Mouse (Mus musculus): ENCODE measurements around the gene Ccnd2. TPM values are rescaled to one million over a fixed set of nuclear protein-coding genes. Genes with fewer than 3 reads are reported as not detected.

Ccnd2 gene
- total RNA-seq, 2 experiments from 2014 or later, result 118 to 128 TPM

DNA sequence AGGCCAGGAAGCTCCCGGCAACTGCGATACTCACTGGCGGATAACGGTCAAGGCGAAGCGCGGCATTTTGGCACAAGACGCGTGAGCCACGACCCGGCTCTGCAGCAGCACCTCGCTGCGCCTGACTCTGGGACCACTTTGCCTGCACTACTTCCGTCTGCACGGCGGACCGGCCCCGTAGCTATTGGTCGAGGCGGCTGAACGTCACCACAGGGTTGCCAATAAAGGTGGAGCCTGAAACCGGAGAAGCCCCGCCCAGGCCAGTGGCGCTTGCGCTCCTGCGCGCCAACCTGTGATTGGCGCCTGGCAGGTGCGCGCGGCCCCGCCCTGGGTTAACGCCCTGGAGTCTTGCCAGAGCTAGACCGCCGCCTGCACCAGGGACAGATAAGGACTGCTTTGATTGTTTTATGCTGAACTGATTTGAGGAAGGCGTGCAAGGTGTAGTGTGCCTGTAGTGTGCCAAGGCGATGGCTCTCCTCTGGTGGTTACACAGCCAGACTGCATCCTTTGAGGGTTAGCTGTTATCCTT is 42.5 kb downstream of the Ccnd2 start, which contains the start of gene Tigar:
TSS of gene Tigar (minus strand) at position 156 of the 529 bp plus-strand sequence.
- DNase-seq (ENCODE audit: low spot score in 2 of 2), result peak; percentile 92 to 96

DNA sequence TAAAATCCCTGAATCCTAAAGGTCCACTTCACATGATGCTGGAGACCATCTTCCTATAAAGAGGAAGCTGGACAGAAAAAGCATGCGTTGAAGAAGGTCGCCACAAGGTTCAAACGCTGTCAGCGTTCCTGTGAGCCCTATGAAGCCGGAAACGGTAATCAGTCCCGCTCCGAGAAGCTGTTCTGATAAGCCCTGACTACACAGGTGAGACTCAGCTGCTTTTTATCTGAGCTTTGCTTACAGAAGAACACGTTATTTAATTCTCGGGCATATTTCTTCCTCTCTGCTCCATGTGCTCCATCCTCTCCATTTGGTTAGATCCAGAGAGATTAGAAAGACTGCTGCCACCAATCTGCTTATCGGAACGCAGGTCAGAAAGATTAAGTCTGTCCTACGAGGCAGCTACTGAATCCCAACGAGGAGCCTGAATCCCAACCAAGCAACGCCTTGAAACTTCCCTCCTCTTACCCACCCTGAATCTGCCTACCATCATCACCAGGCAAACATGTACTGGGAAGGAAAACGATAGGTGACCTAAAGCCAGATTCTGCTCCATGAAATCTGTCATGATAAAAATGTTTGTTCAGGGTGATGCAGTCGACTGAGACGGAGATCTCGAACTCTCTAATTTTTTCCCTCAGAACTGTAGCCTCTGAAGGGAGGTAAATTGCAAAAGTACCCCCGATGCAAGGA is 43.5 kb downstream of the Ccnd2 start:
- DNase-seq (ENCODE audit: low spot score in 2 of 2), result no peak

DNA sequence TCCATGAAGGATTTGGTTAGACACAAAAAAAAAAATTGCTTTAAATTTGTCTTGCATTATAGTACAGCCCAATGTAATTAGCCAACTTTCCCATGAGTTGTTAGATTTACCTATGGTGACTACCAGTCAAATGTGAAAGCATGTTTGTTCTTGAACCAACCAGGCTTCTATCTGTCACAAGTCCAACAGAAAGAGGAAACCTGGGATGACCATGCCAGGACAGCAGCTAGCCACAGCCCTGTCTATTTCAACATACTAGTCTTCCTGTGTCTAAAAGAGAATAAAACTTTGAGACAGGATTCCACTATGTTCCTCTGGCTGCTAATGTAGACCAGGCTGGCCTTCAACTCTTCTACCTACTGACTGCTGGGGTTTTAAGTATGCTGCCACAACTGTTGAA is 44.6 kb downstream of the Ccnd2 start:
- no peak for DNase-seq (ENCODE audit: low spot score in 2 of 2)

DNA sequence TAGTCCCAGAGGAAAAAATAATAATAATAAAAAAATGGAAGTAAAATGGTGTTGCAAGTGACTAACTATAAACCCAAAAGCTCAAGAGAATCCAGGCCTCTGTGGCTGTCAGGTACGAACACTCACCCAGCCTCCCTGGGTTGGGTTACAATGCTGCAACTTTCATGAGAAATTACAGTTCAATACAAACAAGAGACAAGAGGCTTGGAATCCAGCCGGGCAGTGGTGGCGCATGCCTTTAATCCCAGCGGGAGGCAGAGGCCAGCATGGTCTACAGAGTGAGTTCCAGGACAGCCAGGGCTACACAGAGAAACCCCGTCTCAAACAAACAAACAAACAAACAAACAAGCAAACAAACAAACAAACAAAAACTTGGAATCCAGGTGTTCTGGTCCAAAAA is 45.3 kb downstream of the Ccnd2 start:
- DNase-seq (ENCODE audit: low spot score in 2 of 2), result no peak

DNA sequence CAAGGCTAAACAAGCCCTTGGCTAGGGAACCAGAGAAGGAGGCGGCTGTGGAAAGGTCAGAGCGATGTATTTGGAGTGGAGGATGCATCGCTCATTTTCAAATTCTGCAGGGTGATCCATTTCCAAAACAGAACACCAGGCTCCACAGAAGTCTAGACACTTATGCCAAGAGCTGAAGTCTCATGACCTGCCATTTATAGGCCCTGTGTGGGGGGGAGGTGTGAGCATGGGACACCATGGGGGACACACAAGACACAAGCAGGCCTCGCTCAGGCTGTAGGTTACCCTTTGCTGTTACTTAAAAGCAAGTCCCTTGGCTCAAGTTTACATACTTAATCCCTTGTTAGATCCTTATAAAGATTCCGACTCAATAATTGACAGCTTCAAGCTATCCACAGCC is 45.8 kb downstream of the Ccnd2 start:
- DNase-seq (ENCODE audit: low spot score in 2 of 2), result peak in 1 of 2 experiments; percentile 48

DNA sequence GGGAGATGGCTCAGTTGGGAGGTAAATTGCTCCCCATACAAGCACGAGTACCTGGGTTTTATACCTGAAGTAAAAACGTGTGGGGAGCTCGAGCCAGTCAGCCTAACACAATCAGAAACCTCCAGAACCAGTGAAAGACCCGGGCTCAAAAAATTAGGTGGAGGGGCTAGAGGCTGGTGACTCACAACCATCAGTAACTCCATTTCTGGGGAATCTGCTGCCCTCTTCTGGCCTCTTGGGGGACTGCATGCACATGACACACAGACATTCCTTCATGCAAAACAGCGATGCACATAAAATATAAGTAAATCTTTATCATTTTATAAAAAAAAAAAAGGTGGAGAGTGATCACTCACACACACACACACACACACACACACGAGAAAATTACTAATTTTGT is 46.9 kb downstream of the Ccnd2 start:
- peak in 1 of 2 experiments; percentile 46 for DNase-seq (ENCODE audit: low spot score in 2 of 2)

DNA sequence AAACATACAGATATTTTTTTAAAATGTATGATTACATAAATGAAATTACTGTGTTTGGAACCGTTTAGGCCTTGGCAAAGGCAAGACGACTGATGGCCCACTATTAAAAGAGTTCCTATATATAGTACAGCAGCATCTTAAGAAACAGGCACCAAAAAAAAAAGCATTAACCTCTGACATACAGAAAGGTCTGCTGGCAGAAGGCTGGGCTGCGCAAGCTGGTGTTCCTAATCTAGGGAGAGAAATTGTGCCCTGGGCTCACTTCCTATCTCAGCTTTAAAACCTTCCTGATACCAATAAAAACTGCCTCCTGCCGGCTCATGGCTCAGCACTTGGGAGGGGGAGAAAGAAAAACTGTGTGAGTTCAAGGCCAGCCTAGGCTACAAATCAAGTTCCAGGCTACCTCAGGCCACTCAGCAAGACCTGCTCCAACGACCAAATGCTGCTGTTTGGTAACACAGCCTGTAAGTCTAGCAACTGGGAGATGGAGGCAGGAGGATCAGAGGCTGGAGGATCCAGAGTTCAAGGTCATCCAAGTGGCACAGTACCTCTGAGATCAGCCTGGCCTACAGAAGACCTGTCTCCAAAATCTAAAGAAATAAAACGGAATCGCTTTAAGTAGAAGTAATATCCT is 47.5 kb downstream of the Ccnd2 start:
- no peak for DNase-seq (ENCODE audit: low spot score in 2 of 2)

DNA sequence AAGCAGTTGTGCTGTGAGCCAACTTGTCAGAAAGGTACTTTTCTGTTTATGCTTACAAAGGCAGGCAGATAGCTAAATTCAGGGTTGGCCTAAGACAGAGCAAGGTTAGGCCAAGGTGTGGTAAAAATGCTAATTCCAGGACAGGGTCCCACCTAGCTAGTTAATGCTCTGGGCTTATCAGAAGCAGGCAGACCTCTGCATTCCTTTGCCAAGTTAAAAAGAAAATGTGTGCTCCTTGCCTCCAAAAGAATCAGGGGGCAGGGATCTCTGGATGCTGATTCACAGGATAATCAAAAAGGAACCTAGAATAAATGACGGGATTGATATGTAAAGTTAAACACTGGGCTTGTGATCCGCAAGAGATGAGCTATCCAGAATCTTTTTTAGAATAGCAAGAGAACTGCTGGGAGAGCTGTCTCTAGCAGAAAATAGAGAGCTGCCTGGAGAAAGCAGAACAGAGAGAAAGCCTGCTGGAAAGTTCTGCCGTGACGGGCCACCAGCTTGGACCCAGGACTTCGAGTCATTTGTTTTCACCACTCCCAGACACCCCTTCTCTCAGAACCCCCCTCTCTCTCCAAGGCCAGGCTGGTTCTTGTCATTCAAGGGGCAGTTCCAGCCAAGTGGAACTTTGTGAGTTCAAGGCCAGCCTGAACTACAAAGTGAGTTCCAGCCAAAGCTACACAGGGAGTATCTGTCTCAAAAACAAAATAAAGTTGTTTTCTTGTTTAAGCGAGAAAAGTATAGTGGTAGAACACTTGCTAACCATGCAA is 48.3 kb downstream of the Ccnd2 start:
- DNase-seq (ENCODE audit: low spot score in 2 of 2), result no peak

DNA sequence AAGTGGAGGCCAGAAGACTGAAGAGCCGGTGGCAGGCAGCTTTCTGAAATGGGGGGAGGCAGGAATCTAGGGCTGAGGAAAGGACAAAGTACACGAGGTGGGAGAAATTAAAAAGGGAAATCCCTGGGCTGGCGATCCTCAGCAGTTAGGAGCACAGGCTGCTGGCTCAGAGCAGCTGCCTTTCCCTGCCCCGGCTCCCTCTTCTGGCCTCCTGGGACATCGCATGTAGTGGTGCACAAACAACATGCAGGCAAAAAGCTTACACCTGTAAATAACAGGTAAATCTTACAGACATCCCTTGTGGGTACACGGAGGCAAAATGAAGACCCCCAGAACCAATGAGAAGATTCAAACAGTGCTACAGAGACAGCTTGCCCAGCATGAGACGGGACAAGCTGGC is 57.4 kb downstream of the Ccnd2 start:
- DNase-seq (ENCODE audit: low spot score in 2 of 2), result no peak

DNA sequence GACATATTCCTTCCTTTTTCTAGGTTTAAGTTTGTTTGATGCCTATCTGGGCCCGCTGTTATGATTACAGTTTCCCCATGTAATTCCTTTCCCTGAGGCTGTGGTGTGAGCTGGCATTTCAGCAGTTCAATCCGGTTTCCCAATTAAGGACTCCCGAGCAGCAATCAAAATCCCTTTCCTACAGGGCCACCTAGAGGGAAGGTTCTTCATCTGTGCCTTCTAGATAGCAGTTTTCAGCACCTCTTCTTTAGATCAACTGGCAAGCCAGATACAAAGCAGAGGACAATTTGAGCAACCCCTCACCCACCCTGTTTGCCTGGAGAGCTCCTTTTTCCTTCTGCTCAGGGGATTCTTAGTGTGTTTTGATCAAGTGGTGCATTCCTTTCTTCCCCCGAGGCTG is 65.3 kb downstream of the Ccnd2 start:
- peak; percentile 31 to 71 for DNase-seq (ENCODE audit: low spot score in 2 of 2)

DNA sequence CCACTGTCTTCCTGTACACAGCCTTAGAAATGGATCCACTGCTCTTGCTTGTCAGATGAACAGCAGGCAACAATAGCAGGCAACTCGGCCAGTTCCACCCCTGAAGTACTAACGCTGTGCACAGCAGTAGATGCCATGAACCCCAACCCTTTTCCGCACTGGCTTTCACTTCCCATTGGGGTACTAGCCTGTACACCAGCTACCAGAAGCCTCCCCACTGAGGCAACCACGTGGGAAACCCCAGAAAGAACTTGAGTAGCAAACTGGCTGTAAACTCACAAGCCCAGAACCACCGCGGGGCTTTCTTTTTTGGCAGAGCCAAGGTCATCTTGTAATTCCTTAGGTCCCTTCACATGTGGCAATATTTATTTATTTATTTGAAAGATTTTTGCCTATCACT is 70.2 kb downstream of the Ccnd2 start:
- no peak for DNase-seq (ENCODE audit: low spot score in 2 of 2)

DNA sequence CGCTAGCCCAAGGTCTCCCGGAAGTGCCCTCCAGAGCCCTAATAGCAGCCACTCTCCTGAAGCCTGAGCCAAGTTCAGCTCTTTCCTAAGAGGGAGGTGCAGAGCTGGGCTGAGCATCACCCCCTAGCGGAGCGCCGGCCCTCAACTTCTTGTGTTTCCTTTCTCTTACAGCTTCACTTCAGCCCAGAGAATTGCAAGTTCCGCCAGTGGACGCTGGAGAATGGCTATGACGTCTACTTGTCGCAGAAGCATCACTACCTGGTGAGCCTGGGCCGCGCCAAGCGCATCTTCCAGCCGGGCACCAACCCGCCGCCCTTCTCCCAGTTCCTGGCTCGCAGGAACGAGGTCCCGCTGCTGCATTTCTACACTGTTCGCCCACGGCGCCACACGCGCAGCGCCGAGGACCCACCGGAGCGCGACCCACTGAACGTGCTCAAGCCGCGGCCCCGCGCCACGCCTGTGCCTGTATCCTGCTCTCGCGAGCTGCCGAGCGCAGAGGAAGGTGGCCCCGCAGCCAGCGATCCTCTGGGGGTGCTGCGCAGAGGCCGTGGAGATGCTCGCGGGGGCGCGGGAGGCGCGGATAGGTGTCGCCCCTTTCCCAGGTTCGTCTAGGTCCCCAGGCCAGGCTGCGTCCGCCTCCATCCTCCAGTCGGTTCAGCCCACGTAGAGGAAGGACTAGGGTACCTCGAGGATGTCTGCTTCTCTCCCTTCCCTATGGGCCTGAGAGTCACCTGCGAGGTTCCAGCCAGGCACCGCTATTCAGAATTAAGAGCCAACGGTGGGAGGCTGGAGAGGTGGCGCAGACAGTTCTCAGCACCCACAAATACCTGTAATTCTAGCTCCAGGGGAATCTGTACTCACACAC is 71.9 kb downstream of the Ccnd2 start:
- DNase-seq (ENCODE audit: low spot score in 2 of 2), result peak; percentile 58 to 78

Other genes with a start within 250 kb of the Ccnd2 start
- gene Dyrk4, start 230.4 kb downstream of the Ccnd2 start, total RNA-seq (2021), result not detected
- 1 to 10 TPM; 1.6 to 2.1 TPM for gene Rad51ap1, start 212.6 kb downstream of the Ccnd2 start, total RNA-seq (2021)
- 10 to 100 TPM; 43.9 to 47.7 TPM for gene D6Wsu163e, start 212.2 kb downstream of the Ccnd2 start, total RNA-seq (2021)
- not detected for gene Fgf6, start 136.6 kb downstream of the Ccnd2 start, total RNA-seq (2021)
- under 1 TPM; 0.17 to 0.18 TPM for gene Fgf23, start 79.3 kb downstream of the Ccnd2 start, total RNA-seq (2021)
- 10 to 100 TPM; 27.9 to 30.7 TPM for gene Tigar, start 42.6 kb downstream of the Ccnd2 start, total RNA-seq (2021)